Mouse (Mus musculus): ENCODE measurements around the gene Lpp. TPM values are rescaled to one million over a fixed set of nuclear protein-coding genes. Genes with fewer than 3 reads are reported as not detected.

The Lpp gene
- total and polyA plus RNA-seq, 3 experiments: 0.64 to 1.2 (median 0.68) TPM

GRCm38 (mm10) chr16:24558458-24558857 lies 165.2 kb downstream of the Lpp start:
- no peak overlapping the region for H3K4me3 ChIP-seq (replicated peaks in 1 of 3; ENCODE audit: low read depth in 2 of 3, low read length in 2 of 3, poor library complexity in 1 of 3)
- no peak for DNase-seq (ENCODE audit: extremely low read depth)
- dilution Hi-C loops (cut with MboI; ENCODE audit: extremely low pct_ligation_motif_present, extremely low pct_unique_long_range_greater_than_20kb, low sequenced_read_pairs): no loop called here
- H3K27ac ChIP-seq (ENCODE audit: insufficient read depth, low read depth): no peak overlapping the region
- H3K27me3 ChIP-seq (replicated peaks): no peaks in the 10 kb centered on the region
- no peak overlapping the region for H3K4me2 ChIP-seq (ENCODE audit: insufficient read depth, low read depth, poor library complexity, severe bottlenecking)
- H3K79me2 ChIP-seq (replicated peaks; ENCODE audit: control insufficient read depth, extremely low read depth, insufficient read depth, poor library complexity, severe bottlenecking): no peaks in the 10 kb centered on the region
- no peak overlapping the region for H3K9ac ChIP-seq (ENCODE audit: insufficient read depth, low read depth)
- TF ChIP-seq BHLHE40 (IDR thresholded peaks at IDR 0.05; ENCODE audit: low read depth, low read length): no peak
- TF ChIP-seq MYC (IDR thresholded peaks at IDR 0.05; ENCODE audit: low read depth, low read length): no peak
- TF ChIP-seq UBTF (IDR thresholded peaks at IDR 0.05; ENCODE audit: low read depth, low read length): no peak
- no peak for TF ChIP-seq HCFC1 (IDR thresholded peaks at IDR 0.05; ENCODE audit: low read depth, low read length)
- TF ChIP-seq POLR2A (IDR thresholded peaks at IDR 0.05; ENCODE audit: low read depth, low read length): no peak
- no peak for TF ChIP-seq EP300 (IDR thresholded peaks at IDR 0.05; ENCODE audit: low read length)
- no peak for TF ChIP-seq CHD2 (IDR thresholded peaks at IDR 0.05; ENCODE audit: low read length)
- no peak for TF ChIP-seq PAX5 (IDR thresholded peaks at IDR 0.05; ENCODE audit: low read length)
- TF ChIP-seq IRF4 (IDR thresholded peaks at IDR 0.05; ENCODE audit: low read depth, low read length): no peak
- no peak for TF ChIP-seq ZMIZ1 (IDR thresholded peaks at IDR 0.05; ENCODE audit: low read depth, low read length)
- H3K9me3 ChIP-seq (replicated peaks; ENCODE audit: low read length): no peaks in the 10 kb centered on the region
- no peaks in the 10 kb centered on the region for H3K36me3 ChIP-seq (replicated peaks in 1 of 2; ENCODE audit: control insufficient read depth in 1 of 2, insufficient read depth in 1 of 2, low read length in 1 of 2)
- no peaks in the 10 kb centered on the region for H3K4me1 ChIP-seq (ENCODE audit: control insufficient read depth in 1 of 2, insufficient read depth in 2 of 2)
- in situ Hi-C loops (cut with MboI; ENCODE audit: low pct_ligation_motif_present, low pct_unique_long_range_greater_than_20kb, low sequenced_read_pairs): no loop called here

GRCm38 (mm10) chr16:24559811-24560210 lies 166.5 kb downstream of the Lpp start:
- H3K9me3 ChIP-seq (replicated peaks; ENCODE audit: low read length): no peaks in the 10 kb centered on the region
- dilution Hi-C loops (cut with MboI; ENCODE audit: extremely low pct_ligation_motif_present, extremely low pct_unique_long_range_greater_than_20kb, low sequenced_read_pairs): no loop called here
- in situ Hi-C loops (cut with MboI; ENCODE audit: low pct_ligation_motif_present, low pct_unique_long_range_greater_than_20kb, low sequenced_read_pairs): no loop called here

GRCm38 (mm10) chr16:24560998-24561397 lies 167.7 kb downstream of the Lpp start:
- Histone ChIP-seq H3K4me3 (replicated peaks in 1 of 3; ENCODE audit: low read depth in 2 of 3, low read length in 2 of 3, poor library complexity in 1 of 3) (no peak overlapping the region), H3K27ac (ENCODE audit: insufficient read depth, low read depth) (no peak overlapping the region), H3K4me2 (ENCODE audit: insufficient read depth, low read depth, poor library complexity, severe bottlenecking) (peak overlapping the region; percentile 32; the same call in 1 of the 2 replicates), H3K9ac (ENCODE audit: insufficient read depth, low read depth) (no peak overlapping the region), H3K9me3 (replicated peaks; ENCODE audit: low read length) (no peaks in the 10 kb centered on the region), H3K27me3 (replicated peaks) (no peaks in the 10 kb centered on the region), H3K4me1 (ENCODE audit: control insufficient read depth in 1 of 2, insufficient read depth in 2 of 2) (no peaks in the 10 kb centered on the region), H3K36me3 (replicated peaks in 1 of 2; ENCODE audit: control insufficient read depth in 1 of 2, insufficient read depth in 1 of 2, low read length in 1 of 2) (no peaks in the 10 kb centered on the region), H3K79me2 (replicated peaks; ENCODE audit: control insufficient read depth, extremely low read depth, insufficient read depth, poor library complexity, severe bottlenecking) (no peaks in the 10 kb centered on the region)
- dilution Hi-C loops (cut with MboI; ENCODE audit: extremely low pct_ligation_motif_present, extremely low pct_unique_long_range_greater_than_20kb, low sequenced_read_pairs): no loop called here
- no peak for TF ChIP-seq MEF2A (IDR thresholded peaks at IDR 0.05; ENCODE audit: borderline replicate concordance, low read depth, low read length)
- no peak for TF ChIP-seq E2F4 (IDR thresholded peaks at IDR 0.05; ENCODE audit: insufficient replicate concordance, low read depth, low read length)
- peak; percentile 88 for TF ChIP-seq MAFK (IDR thresholded peaks at IDR 0.05; ENCODE audit: insufficient replicate concordance, low read length)
- TF ChIP-seq UBTF (IDR thresholded peaks at IDR 0.05; ENCODE audit: low read depth, low read length): no peak
- TF ChIP-seq SMC3 (IDR thresholded peaks at IDR 0.05; ENCODE audit: low read depth, low read length): no peak
- in situ Hi-C loops (cut with MboI; ENCODE audit: low pct_ligation_motif_present, low pct_unique_long_range_greater_than_20kb, low sequenced_read_pairs): no loop called here
- DNase-seq (ENCODE audit: extremely low read depth): no peak

More at GRCm38 (mm10) chr16:24559811-24560210, 166.5 kb downstream of the Lpp start:
- no peaks in the 10 kb centered on the region for H3K36me3 ChIP-seq (replicated peaks in 1 of 2; ENCODE audit: control insufficient read depth in 1 of 2, insufficient read depth in 1 of 2, low read length in 1 of 2)
- no peak overlapping the region for H3K4me2 ChIP-seq (ENCODE audit: insufficient read depth, low read depth, poor library complexity, severe bottlenecking)
- no peak overlapping the region for H3K27ac ChIP-seq (ENCODE audit: insufficient read depth, low read depth)
- H3K4me1 ChIP-seq (ENCODE audit: control insufficient read depth in 1 of 2, insufficient read depth in 2 of 2): no peaks in the 10 kb centered on the region
- no peaks in the 10 kb centered on the region for H3K27me3 ChIP-seq (replicated peaks)
- H3K4me3 ChIP-seq (replicated peaks in 1 of 3; ENCODE audit: low read depth in 2 of 3, low read length in 2 of 3, poor library complexity in 1 of 3): no peak overlapping the region
- H3K9ac ChIP-seq (ENCODE audit: insufficient read depth, low read depth): no peak overlapping the region
- H3K79me2 ChIP-seq (replicated peaks; ENCODE audit: control insufficient read depth, extremely low read depth, insufficient read depth, poor library complexity, severe bottlenecking): no peaks in the 10 kb centered on the region
- no peak for DNase-seq (ENCODE audit: extremely low read depth)
- no peak for TF ChIP-seq KAT2A (IDR thresholded peaks at IDR 0.05; ENCODE audit: insufficient replicate concordance, low read length)
- TF ChIP-seq ZMIZ1 (IDR thresholded peaks at IDR 0.05; ENCODE audit: low read depth, low read length): no peak

All from CH12.LX (cell line).